In the genomic region with DNA sequence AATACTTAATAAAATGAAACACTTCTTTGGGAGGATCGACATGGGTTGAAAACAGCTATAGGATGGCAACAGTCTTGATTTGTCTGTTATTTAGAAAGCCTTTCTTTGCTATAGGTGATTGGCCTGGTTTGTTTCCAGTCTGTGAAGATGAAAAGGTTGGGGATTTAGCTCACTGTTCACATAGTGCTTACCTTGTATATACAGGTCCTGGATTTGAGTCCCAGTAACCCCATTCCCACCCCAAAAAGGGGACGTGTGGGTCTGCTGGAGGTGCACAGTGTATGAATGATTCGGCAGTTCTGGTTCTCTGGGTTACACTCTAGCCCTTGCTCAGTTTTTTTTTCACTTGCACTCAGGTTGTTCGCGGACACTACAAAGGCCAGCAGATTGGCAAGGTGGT, we compare ENCODE assay signal across 9 mouse cellular contexts. TPM values are rescaled to one million over a fixed set of nuclear protein-coding genes. Genes with fewer than 3 reads are reported as not detected.
DNase-seq lines count a peak whose midpoint lies in the region; ATAC-seq and TF ChIP-seq lines count a peak whose summit lies in the region.
"Had no signal": no experiment of that assay in that cellular context is flagged by ENCODE, and none has a peak within 500 bp of the region (broad histone marks: within the 10 kb centered on the region; RNA-seq: fewer than 3 reads in every experiment).

No protein-coding gene starts in this region.

- peak overlapping the region; percentile 95 for H3K9ac ChIP-seq in forebrain, embryonic 15.5 days (replicated peaks)
- peak overlapping the region; percentile 88 for H3K9ac ChIP-seq in liver, embryonic 15.5 days

- peaks cover 11% of the 10 kb centered on the region for H3K4me1 ChIP-seq in forebrain, embryonic 15.5 days
- H3K4me1 ChIP-seq in liver, embryonic 15.5 days (replicated peaks), result peaks cover 48% of the 10 kb centered on the region

- H3K36me3 ChIP-seq in forebrain, embryonic 15.5 days, result peaks cover 51% of the 10 kb centered on the region
- H3K36me3 ChIP-seq in liver, embryonic 15.5 days (replicated peaks), result peaks cover 54% of the 10 kb centered on the region

- WGBS in forebrain, embryonic 15.5 days, result 78% methylated on average over 5 of the region's 5 CpGs
- 61% methylated on average over 5 of the region's 5 CpGs for WGBS in liver, embryonic 15.5 days (ENCODE audit: insufficient replicate concordance)

- ATAC-seq in forebrain, embryonic 15.5 days (replicated peaks), result no peak
- ATAC-seq in liver, embryonic 15.5 days (ENCODE audit: insufficient read depth), result no peak

- intact Hi-C loops in gastrocnemius, adult 2 months (cut with DNase I), result loop anchor here (5.0 kb wide), 1 partner anchor 134 kb away; no protein-coding TSS in a partner anchor
- intact Hi-C loops in left cerebral cortex, postnatal 25 days (cut with DNase I), result loop anchor here (2.0 to 5.0 kb wide), 2 partner anchors 64 to 134 kb away; a partner anchor contains a TSS

- no peak for DNase-seq in gastrocnemius, adult 2 months
- no peak for DNase-seq in gastrocnemius, adult 18-20 months (ENCODE audit: low spot score)
- peak; percentile 9 for DNase-seq in 3T3-L1 (ENCODE audit: low read depth, low spot score)
- DNase-seq in c-Kit-positive CD71-positive TER-119-positive erythroid progenitor cells, embryonic 14.5 days (ENCODE audit: low spot score), result no peak
- DNase-seq in frontal cortex, postnatal 25 days (ENCODE audit: low spot score in 2 of 2), result no peak
- DNase-seq in left cerebral cortex, postnatal 25 days (ENCODE audit: low spot score in 2 of 2), result no peak

- H3K4me2 ChIP-seq in forebrain, embryonic 15.5 days (replicated peaks), result peak overlapping the region; percentile 57
- peak overlapping the region; percentile 79 for H3K4me2 ChIP-seq in liver, embryonic 15.5 days

- no peaks in the 10 kb centered on the region for H3K9me3 ChIP-seq in forebrain, embryonic 15.5 days
- no peaks in the 10 kb centered on the region for H3K9me3 ChIP-seq in liver, embryonic 15.5 days (replicated peaks)

- TF ChIP-seq CTCF in gastrocnemius, adult 2 months (IDR thresholded peaks at IDR 0.05), result no peak

- H3K27me3 ChIP-seq in forebrain, embryonic 15.5 days, result no peaks in the 10 kb centered on the region; the same call in 1 of the 2 replicates
- no peaks in the 10 kb centered on the region; the same call in 1 of the 2 replicates for H3K27me3 ChIP-seq in liver, embryonic 15.5 days

- H3K4me3 ChIP-seq in gastrocnemius, adult 2 months, result peak overlapping the region; percentile 80
- peak overlapping the region; percentile 88 for H3K4me3 ChIP-seq in forebrain, embryonic 15.5 days
- peak overlapping the region; percentile 91 for H3K4me3 ChIP-seq in liver, embryonic 15.5 days (replicated peaks)

- peak overlapping the region; percentile 93; the same call in 1 of the 2 replicates for H3K27ac ChIP-seq in gastrocnemius, adult 2 months
- H3K27ac ChIP-seq in forebrain, embryonic 15.5 days (replicated peaks), result no peak overlapping the region
- peak overlapping the region; percentile 43; the same call in 1 of the 2 replicates for H3K27ac ChIP-seq in liver, embryonic 15.5 days (replicated peaks)

RNA-seq across cellular contexts. Expression of a gene that starts 1.4 kb away (rescaled TPM):
- total RNA-seq in gastrocnemius, adult 2 months (2021), result 100 to 1,000 TPM; 606 to 729 TPM
- 100 to 1,000 TPM; 639 to 682 TPM for total RNA-seq in gastrocnemius, adult 18-20 months (2021)
- 638 and 670 TPM in 2 replicates for polyA plus RNA-seq in forebrain, embryonic 15.5 days (2015; fragmentation: Nextera tagmentation; extraction: Ambion mirVana)
- polyA plus RNA-seq in liver, embryonic 15.5 days (2015; fragmentation: Nextera tagmentation; extraction: Ambion mirVana), result 434 and 517 TPM in 2 replicates
- total RNA-seq in left cerebral cortex, postnatal 25 days (2021), result 100 to 1,000 TPM; 679 to 691 TPM

RNA-seq across cellular contexts. Expression of a gene that starts 14.5 kb away (rescaled TPM):
- not detected for total RNA-seq in gastrocnemius, adult 2 months (2021)
- total RNA-seq in gastrocnemius, adult 18-20 months (2021), result not detected
- 0.06 TPM in 1 of 2 replicates, not detected in the other for polyA plus RNA-seq in forebrain, embryonic 15.5 days (2015; fragmentation: Nextera tagmentation; extraction: Ambion mirVana)
- polyA plus RNA-seq in liver, embryonic 15.5 days (2015; fragmentation: Nextera tagmentation; extraction: Ambion mirVana), result 0.13 TPM in 2 replicates
- not detected for total RNA-seq in left cerebral cortex, postnatal 25 days (2021)
- total RNA-seq: monocyte, adult 5-6 weeks had no signal

RNA-seq across cellular contexts. Expression of a gene that starts 24.1 kb away (rescaled TPM):
- not detected for total RNA-seq in gastrocnemius, adult 2 months (2021)
- total RNA-seq in gastrocnemius, adult 18-20 months (2021), result not detected
- polyA plus RNA-seq in forebrain, embryonic 15.5 days (2015; fragmentation: Nextera tagmentation; extraction: Ambion mirVana), result 0.31 and 0.32 TPM in 2 replicates
- polyA plus RNA-seq in liver, embryonic 15.5 days (2015; fragmentation: Nextera tagmentation; extraction: Ambion mirVana), result not detected in 2 replicates
- total RNA-seq in left cerebral cortex, postnatal 25 days (2021), result 1 to 10 TPM in 1 of 2 experiments, not detected in 1; 1.7 TPM
- total RNA-seq: monocyte, adult 5-6 weeks had no signal

RNA-seq across cellular contexts. Expression of a gene that starts 31.2 kb away (rescaled TPM):
- 10 to 100 TPM; 82.3 to 82.4 TPM for total RNA-seq in gastrocnemius, adult 2 months (2021)
- total RNA-seq in gastrocnemius, adult 18-20 months (2021), result 100 to 1,000 TPM in 1 of 2 experiments, 10 to 100 TPM in 1; 78.2 to 106 TPM
- polyA plus RNA-seq in forebrain, embryonic 15.5 days (2015; fragmentation: Nextera tagmentation; extraction: Ambion mirVana), result 86.4 and 92.3 TPM in 2 replicates
- polyA plus RNA-seq in liver, embryonic 15.5 days (2015; fragmentation: Nextera tagmentation; extraction: Ambion mirVana), result 37.6 and 41.7 TPM in 2 replicates
- 100 to 1,000 TPM; 102 to 121 TPM for total RNA-seq in left cerebral cortex, postnatal 25 days (2021)

RNA-seq across cellular contexts. Expression of a gene that starts 54.5 kb away (rescaled TPM):
- 1 to 10 TPM; 5.9 to 9.7 TPM for total RNA-seq in gastrocnemius, adult 2 months (2021)
- 1 to 10 TPM; 5.8 to 9.7 TPM for total RNA-seq in gastrocnemius, adult 18-20 months (2021)
- 7.0 and 8.2 TPM in 2 replicates for polyA plus RNA-seq in forebrain, embryonic 15.5 days (2015; fragmentation: Nextera tagmentation; extraction: Ambion mirVana)
- 1.4 and 1.8 TPM in 2 replicates for polyA plus RNA-seq in liver, embryonic 15.5 days (2015; fragmentation: Nextera tagmentation; extraction: Ambion mirVana)
- total RNA-seq in left cerebral cortex, postnatal 25 days (2021), result 10 to 100 TPM; 20.7 to 20.9 TPM
- total RNA-seq: monocyte, adult 5-6 weeks had no signal
